Mouse (Mus musculus) stomach, adult 2 months (tissue): ENCODE data around the gene Zfp36l1. TPM values are rescaled to one million over a fixed set of nuclear protein-coding genes. Genes with fewer than 3 reads are reported as not detected.

Experiments used
- polyA plus RNA-seq: library from polyadenylated mRNA; depleted of rRNA; stranded (reverse); fragments of >200 nt; gene quantifications from 2 replicates; pipeline ENCODE4 v1.2.3, GENCODE M21; 2012; rRNA removed

The Zfp36l1 gene
- 129 and 131 TPM in 2 replicates for polyA plus RNA-seq

DNA sequence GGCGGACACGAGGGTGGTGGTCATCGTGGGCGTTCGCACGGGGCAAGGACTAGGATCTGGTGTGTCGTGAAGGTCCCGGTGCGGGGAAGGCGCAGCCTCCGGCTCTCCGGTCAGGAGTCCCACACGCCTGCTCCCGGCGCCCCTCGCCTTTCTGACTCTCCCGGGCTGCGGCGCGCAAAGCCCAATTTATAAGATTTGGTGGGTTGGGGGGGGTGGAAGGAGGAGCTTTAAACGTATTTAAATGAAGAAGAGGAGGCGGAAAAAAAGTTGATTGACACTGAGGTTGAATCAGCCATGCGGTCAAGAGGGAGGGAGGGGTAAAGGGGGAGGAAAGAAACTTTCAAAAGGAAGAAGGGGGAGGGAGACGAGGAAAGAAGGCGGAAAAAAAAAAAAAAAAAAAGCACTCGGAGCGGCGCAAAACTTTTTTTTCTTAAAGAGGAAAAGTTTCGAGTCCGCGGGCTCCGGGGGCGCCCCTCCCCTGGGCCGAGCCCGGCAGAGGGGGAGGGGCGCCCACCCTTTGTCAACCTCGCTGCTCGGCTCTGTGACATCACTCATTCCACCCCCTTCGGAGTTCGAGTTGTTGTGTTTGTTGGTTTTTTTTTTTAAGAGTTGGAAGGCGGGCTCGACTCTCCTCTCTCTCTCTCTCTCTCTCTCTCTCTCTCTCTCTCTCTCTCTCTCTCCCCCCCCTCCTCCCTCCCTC lies at the start of gene Zfp36l1:
Zfp36l1 (minus strand) TSS at position 162 of the 700 bp plus-strand sequence.

Other genes starting within 250 kb of the Zfp36l1 start
- 37.4 and 44.7 TPM in 2 replicates for gene Actn1, start 147.4 kb upstream of the Zfp36l1 start, polyA plus RNA-seq